In the genomic region with DNA sequence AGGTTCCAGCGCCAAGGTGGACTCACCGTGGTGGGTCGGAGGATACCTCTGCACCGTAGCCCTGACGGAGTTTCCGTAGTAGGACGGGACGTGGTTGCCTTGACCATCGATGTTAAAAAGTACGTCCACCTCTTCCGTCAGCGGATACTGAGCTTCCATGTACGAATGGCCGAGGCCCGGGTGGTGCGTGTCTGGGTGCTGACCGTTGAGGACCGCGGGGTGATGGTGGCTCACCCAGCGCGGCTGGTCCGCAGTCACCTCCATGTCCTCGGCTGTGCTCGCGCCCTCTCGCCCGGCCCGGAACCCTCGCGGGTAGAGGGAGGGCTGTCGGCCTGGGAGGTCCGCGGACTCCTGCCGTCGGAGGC, we compare ENCODE assay signal across 7 mouse cellular contexts. TPM values are rescaled to one million over a fixed set of nuclear protein-coding genes. Genes with fewer than 3 reads are reported as not detected.
A peak's percentile ranks its signal among the peaks of the same experiment; 100 is the strongest.
DNase-seq lines count a peak whose midpoint lies in the region; ATAC-seq lines count a peak whose summit lies in the region.

No protein-coding gene starts in this region.

- under 1% methylated on average over 35 of the region's 35 CpGs for WGBS in lung, embryonic 15.5 days
- under 1% methylated on average over 35 of the region's 35 CpGs for WGBS in embryonic facial prominence, embryonic 15.5 days
- WGBS in intestine, embryonic 14.5 days: under 1% methylated on average over 35 of the region's 35 CpGs
- 1% methylated on average over 35 of the region's 35 CpGs for WGBS in midbrain, embryonic 14.5 days

- no peak overlapping the region for H3K27ac ChIP-seq in lung, embryonic 15.5 days
- H3K27ac ChIP-seq in embryonic facial prominence, embryonic 15.5 days (replicated peaks): peak overlapping the region; percentile 69
- no peak overlapping the region for H3K27ac ChIP-seq in intestine, embryonic 14.5 days (ENCODE audit: low read depth)
- peak overlapping the region; percentile 87 for H3K27ac ChIP-seq in midbrain, embryonic 14.5 days (replicated peaks; ENCODE audit: low read depth, low read length)

- H3K4me3 ChIP-seq in lung, embryonic 15.5 days: peak overlapping the region; percentile 55
- peak overlapping the region; percentile 54 for H3K4me3 ChIP-seq in embryonic facial prominence, embryonic 15.5 days (replicated peaks)
- peak overlapping the region; percentile 47 for H3K4me3 ChIP-seq in intestine, embryonic 14.5 days (ENCODE audit: low read depth, low read length)
- peak overlapping the region; percentile 45 for H3K4me3 ChIP-seq in midbrain, embryonic 14.5 days (replicated peaks; ENCODE audit: low read depth, low read length)

- peaks cover 89% of the 10 kb centered on the region for H3K27me3 ChIP-seq in lung, embryonic 15.5 days
- H3K27me3 ChIP-seq in embryonic facial prominence, embryonic 15.5 days: peaks cover 71% of the 10 kb centered on the region
- peaks cover 100% of the 10 kb centered on the region for H3K27me3 ChIP-seq in intestine, embryonic 14.5 days (replicated peaks; ENCODE audit: control insufficient read depth, insufficient read depth, low read length)
- H3K27me3 ChIP-seq in midbrain, embryonic 14.5 days (ENCODE audit: control insufficient read depth, insufficient read depth, low read length): peaks cover 81% of the 10 kb centered on the region

- ATAC-seq in lung, embryonic 15.5 days (ENCODE audit: borderline replicate concordance, extremely low read depth, low FRiP score, low TSS enrichment): no peak
- ATAC-seq in embryonic facial prominence, embryonic 15.5 days (ENCODE audit: insufficient number of reproducible peaks, low FRiP score, low TSS enrichment, low read depth): no peak
- no peak for ATAC-seq in intestine, embryonic 14.5 days (replicated peaks; ENCODE audit: low FRiP score, low TSS enrichment, low read depth)
- ATAC-seq in midbrain, embryonic 14.5 days (ENCODE audit: low FRiP score, low TSS enrichment): no peak

- intact Hi-C loops in left cerebral cortex, postnatal 36 days (cut with DNase I): no loop called here

- H3K4me2 ChIP-seq in lung, embryonic 15.5 days: peak overlapping the region; percentile 99
- H3K4me2 ChIP-seq in embryonic facial prominence, embryonic 15.5 days (replicated peaks): peak overlapping the region; percentile 92
- H3K4me2 ChIP-seq in intestine, embryonic 14.5 days (ENCODE audit: low read length): peak overlapping the region; percentile 94
- peak overlapping the region; percentile 65 for H3K4me2 ChIP-seq in midbrain, embryonic 14.5 days (ENCODE audit: low read length)

- H3K9me3 ChIP-seq in lung, embryonic 15.5 days: no peaks in the 10 kb centered on the region
- no peaks in the 10 kb centered on the region for H3K9me3 ChIP-seq in embryonic facial prominence, embryonic 15.5 days (replicated peaks)
- H3K9me3 ChIP-seq in intestine, embryonic 14.5 days (ENCODE audit: control insufficient read depth, low read length): no peaks in the 10 kb centered on the region
- no peaks in the 10 kb centered on the region for H3K9me3 ChIP-seq in midbrain, embryonic 14.5 days (ENCODE audit: control insufficient read depth, low read length)

- peak overlapping the region; percentile 32 for H3K9ac ChIP-seq in lung, embryonic 15.5 days
- H3K9ac ChIP-seq in embryonic facial prominence, embryonic 15.5 days: peak overlapping the region; percentile 21
- H3K9ac ChIP-seq in intestine, embryonic 14.5 days (ENCODE audit: low read length): 0 out of 2 replicates have a peak overlapping the region, but pooled peaks have one; percentile 11
- peak overlapping the region; percentile 72 for H3K9ac ChIP-seq in midbrain, embryonic 14.5 days (replicated peaks; ENCODE audit: low read length)

- DNase-seq in lung, postnatal 36 days: no peak
- peak; percentile 79 for DNase-seq in intestine, embryonic 14.5 days (ENCODE audit: low spot score)
- DNase-seq in midbrain, embryonic 14.5 days: peak; percentile 35
- DNase-seq in layer of hippocampus, postnatal 10 days (ENCODE audit: low spot score in 2 of 2): no peak
- DNase-seq in left cerebral cortex, postnatal 36 days (ENCODE audit: low spot score in 2 of 2): no peak

- peaks cover 47% of the 10 kb centered on the region for H3K4me1 ChIP-seq in lung, embryonic 15.5 days
- H3K4me1 ChIP-seq in embryonic facial prominence, embryonic 15.5 days: peaks cover 61% of the 10 kb centered on the region
- peaks cover 8% of the 10 kb centered on the region; the same call in 1 of the 2 replicates for H3K4me1 ChIP-seq in intestine, embryonic 14.5 days (replicated peaks; ENCODE audit: control insufficient read depth, insufficient read depth, low read length)
- peaks cover 8% of the 10 kb centered on the region; the same call in 1 of the 2 replicates for H3K4me1 ChIP-seq in midbrain, embryonic 14.5 days (ENCODE audit: control insufficient read depth, insufficient read depth, low read length)

- no peaks in the 10 kb centered on the region for H3K36me3 ChIP-seq in lung, embryonic 15.5 days
- H3K36me3 ChIP-seq in embryonic facial prominence, embryonic 15.5 days: no peaks in the 10 kb centered on the region
- no peaks in the 10 kb centered on the region for H3K36me3 ChIP-seq in intestine, embryonic 14.5 days (ENCODE audit: control insufficient read depth, insufficient read depth, low read length)
- 0 out of 2 replicates have a peak, but pooled peaks cover 9% of the 10 kb centered on the region for H3K36me3 ChIP-seq in midbrain, embryonic 14.5 days (ENCODE audit: control insufficient read depth, insufficient read depth, low read length)

RNA-seq across cellular contexts. Expression of gene 4930412O13Rik, which starts 3.7 kb away (rescaled TPM):
- not detected in 2 replicates for polyA plus RNA-seq in lung, embryonic 15.5 days (2015; fragmentation: Nextera tagmentation; extraction: Ambion mirVana)
- 0.67 TPM in 1 of 2 replicates, not detected in the other for polyA plus RNA-seq in embryonic facial prominence, embryonic 15.5 days (2015; fragmentation: Nextera tagmentation; extraction: Ambion mirVana)
- polyA plus RNA-seq in intestine, embryonic 14.5 days (2014; fragmentation: Nextera tagmentation; extraction: Ambion mirVana): not detected in 2 replicates
- 1.7 and 2.5 TPM in 2 replicates for polyA plus RNA-seq in midbrain, embryonic 14.5 days (2014; fragmentation: Nextera tagmentation; extraction: Ambion mirVana)
- not detected for total RNA-seq in layer of hippocampus, postnatal 10 days (2021)
- not detected for total RNA-seq in left cerebral cortex, postnatal 36 days (2021)

RNA-seq across cellular contexts. Expression of gene 9230102O04Rik, which starts 12.0 kb away (rescaled TPM):
- polyA plus RNA-seq in lung, embryonic 15.5 days (2015; fragmentation: Nextera tagmentation; extraction: Ambion mirVana): not detected in 2 replicates
- polyA plus RNA-seq in embryonic facial prominence, embryonic 15.5 days (2015; fragmentation: Nextera tagmentation; extraction: Ambion mirVana): 0.56 and 0.65 TPM in 2 replicates
- not detected in 2 replicates for polyA plus RNA-seq in intestine, embryonic 14.5 days (2014; fragmentation: Nextera tagmentation; extraction: Ambion mirVana)
- polyA plus RNA-seq in midbrain, embryonic 14.5 days (2014; fragmentation: Nextera tagmentation; extraction: Ambion mirVana): 5.5 and 6.3 TPM in 2 replicates
- total RNA-seq in layer of hippocampus, postnatal 10 days (2021): not detected
- total RNA-seq in left cerebral cortex, postnatal 36 days (2021): not detected

RNA-seq across cellular contexts. Expression of gene Gata3, which starts 12.5 kb away (rescaled TPM):
- polyA plus RNA-seq in lung, embryonic 15.5 days (2015; fragmentation: Nextera tagmentation; extraction: Ambion mirVana): 3.2 and 5.7 TPM in 2 replicates
- 50.7 and 54.0 TPM in 2 replicates for polyA plus RNA-seq in embryonic facial prominence, embryonic 15.5 days (2015; fragmentation: Nextera tagmentation; extraction: Ambion mirVana)
- polyA plus RNA-seq in intestine, embryonic 14.5 days (2014; fragmentation: Nextera tagmentation; extraction: Ambion mirVana): 0.85 and 1.8 TPM in 2 replicates
- 88.6 and 120 TPM in 2 replicates for polyA plus RNA-seq in midbrain, embryonic 14.5 days (2014; fragmentation: Nextera tagmentation; extraction: Ambion mirVana)
- 1 to 10 TPM in 1 of 2 experiments, under 1 TPM in 1; 0.78 to 1.1 TPM for total RNA-seq in layer of hippocampus, postnatal 10 days (2021)
- not detected for total RNA-seq in left cerebral cortex, postnatal 36 days (2021)

Comparison
In these comparisons a context has a peak if more than half of its experiments do, and no peak if none do; other contexts are left out.
1. H3K27ac ChIP-seq: peak in embryonic facial prominence, embryonic 15.5 days (single experiment) and midbrain, embryonic 14.5 days (single experiment); none in lung, embryonic 15.5 days (single experiment) and intestine, embryonic 14.5 days (single experiment).
2. H3K9ac ChIP-seq: peak in every context shown above with its lines; median percentile 72 in midbrain, embryonic 14.5 days; 32 in lung, embryonic 15.5 days; 21 in embryonic facial prominence, embryonic 15.5 days; 11 in intestine, embryonic 14.5 days.
3. DNase-seq: peak in intestine, embryonic 14.5 days (single experiment) and midbrain, embryonic 14.5 days (single experiment); none in lung, postnatal 36 days (single experiment), layer of hippocampus, postnatal 10 days (0 of 2) and left cerebral cortex, postnatal 36 days (0 of 2).
4. Peak in every context shown above with its lines, with median percentiles within 50 percentile points of each other: H3K4me2 ChIP-seq and H3K4me3 ChIP-seq.